Mouse (Mus musculus): Measurements from ENCODE around the gene Dcaf8. TPM values are rescaled to one million over a fixed set of nuclear protein-coding genes. Genes with fewer than 3 reads are reported as not detected.
"Not testable (repeated sequence)": the region's sequence is repeated elsewhere in the genome, so short reads cannot be mapped to it uniquely, and the experiment has no call there.

Gene Dcaf8
- polyA plus RNA-seq, 1 experiment = 99.6 TPM

DNA sequence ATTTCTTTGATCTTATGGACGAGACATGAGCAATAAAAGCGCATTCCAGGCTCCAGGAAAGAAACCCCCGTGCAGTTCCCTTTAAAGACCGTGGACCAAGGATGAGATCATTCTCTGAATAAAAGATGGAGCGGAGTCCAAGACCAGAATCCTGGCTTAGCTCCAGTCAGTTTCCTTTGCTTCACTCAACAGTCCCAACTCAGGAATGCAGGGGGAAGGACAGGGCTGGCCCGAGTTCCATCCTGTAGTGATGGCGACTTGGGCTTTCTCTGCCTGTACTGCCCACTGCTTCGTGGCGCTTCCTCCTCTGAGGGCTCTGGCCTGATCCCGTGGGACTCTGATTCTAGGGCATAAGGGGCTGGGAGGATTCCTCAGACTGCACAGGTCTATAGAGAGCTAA, 72.5 kb downstream of the Dcaf8 start:
- no peak for TF ChIP-seq CTCF (IDR thresholded peaks at IDR 0.05; ENCODE audit: extremely low read depth, insufficient read depth, low read length)
- no peak for TF ChIP-seq POLR2A (IDR thresholded peaks at IDR 0.05; ENCODE audit: extremely low read depth, insufficient read depth, low read length)
- H3K27ac ChIP-seq (ENCODE audit: insufficient read depth, low read length) = no peak overlapping the region
- no peak overlapping the region for H3K4me3 ChIP-seq (ENCODE audit: insufficient read depth, low read length)
- 0 out of 2 replicates have a peak, but pooled peaks cover 2% of the 10 kb centered on the region for H3K4me1 ChIP-seq (ENCODE audit: control insufficient read depth, insufficient read depth, low read length)

- H3K27ac ChIP-seq (ENCODE audit: insufficient read depth, low read length) = no peak overlapping the region
- TF ChIP-seq CTCF (IDR thresholded peaks at IDR 0.05; ENCODE audit: extremely low read depth, insufficient read depth, low read length) (no peak), POLR2A (IDR thresholded peaks at IDR 0.05; ENCODE audit: extremely low read depth, insufficient read depth, low read length) (no peak)
Observed at GRCm38 (mm10) chr1:172221297-172222063, 73.6 kb downstream of the Dcaf8 start.

GRCm38 (mm10) chr1:172228209-172228608, 80.3 kb downstream of the Dcaf8 start:
- H3K27ac ChIP-seq (ENCODE audit: insufficient read depth, low read length) = no peak overlapping the region
- H3K4me1 ChIP-seq (ENCODE audit: control insufficient read depth, insufficient read depth, low read length) = no peaks in the 10 kb centered on the region
- no peak for TF ChIP-seq CTCF (IDR thresholded peaks at IDR 0.05; ENCODE audit: extremely low read depth, insufficient read depth, low read length)
- no peak for TF ChIP-seq POLR2A (IDR thresholded peaks at IDR 0.05; ENCODE audit: extremely low read depth, insufficient read depth, low read length)
- no peak overlapping the region for H3K4me3 ChIP-seq (ENCODE audit: insufficient read depth, low read length)

More at GRCm38 (mm10) chr1:172221297-172222063, 73.6 kb downstream of the Dcaf8 start:
- H3K4me3 ChIP-seq (ENCODE audit: insufficient read depth, low read length) = no peak overlapping the region
- H3K4me1 ChIP-seq (ENCODE audit: control insufficient read depth, insufficient read depth, low read length) = 0 out of 2 replicates have a peak, but pooled peaks cover 2% of the 10 kb centered on the region

GRCm38 (mm10) chr1:172229215-172229614, 81.3 kb downstream of the Dcaf8 start:
- Histone ChIP-seq H3K27ac (ENCODE audit: insufficient read depth, low read length) (no peak overlapping the region), H3K4me3 (ENCODE audit: insufficient read depth, low read length) (no peak overlapping the region), H3K4me1 (ENCODE audit: control insufficient read depth, insufficient read depth, low read length) (no peaks in the 10 kb centered on the region)
- TF ChIP-seq POLR2A (IDR thresholded peaks at IDR 0.05; ENCODE audit: extremely low read depth, insufficient read depth, low read length) (no peak), CTCF (IDR thresholded peaks at IDR 0.05; ENCODE audit: extremely low read depth, insufficient read depth, low read length) (no peak)

DNA sequence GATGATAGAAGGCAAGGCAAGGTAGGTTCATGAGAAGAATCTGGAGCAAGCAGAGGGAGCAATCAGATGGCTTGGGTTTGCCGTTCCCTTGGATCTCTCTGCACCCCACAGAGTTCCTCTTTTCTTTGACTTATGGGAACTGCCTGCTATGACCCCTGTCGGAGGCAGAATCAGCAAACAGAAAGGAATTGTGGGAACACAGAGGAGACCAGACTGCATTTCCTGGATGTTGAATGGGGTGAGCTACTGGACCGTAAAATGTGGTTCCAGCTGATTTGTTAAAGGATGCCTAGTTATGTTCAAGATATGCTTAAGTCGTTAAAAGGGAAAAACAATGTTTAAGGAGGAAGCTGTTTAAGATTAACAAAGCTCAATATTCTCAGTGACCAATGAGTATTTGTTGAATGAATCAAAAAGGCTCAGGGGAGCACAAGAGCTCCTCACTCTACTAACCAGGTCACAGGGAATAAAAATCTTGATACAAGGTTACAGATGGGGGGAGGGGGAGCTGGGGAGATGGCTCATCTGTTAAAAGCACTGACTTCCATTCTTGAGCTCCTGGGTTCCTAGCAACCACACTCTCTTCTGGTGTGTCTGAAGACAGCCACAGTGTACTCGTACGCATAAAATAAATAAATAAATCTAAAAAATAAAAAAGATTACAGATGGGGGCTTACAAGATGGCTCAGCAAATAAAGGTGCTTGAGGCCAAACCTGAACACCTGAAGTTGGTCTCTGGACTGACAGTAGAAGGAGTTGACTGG, 93.2 kb downstream of the Dcaf8 start:
- Histone ChIP-seq H3K27ac (ENCODE audit: insufficient read depth, low read length) (no peak overlapping the region), H3K4me3 (ENCODE audit: insufficient read depth, low read length) (no peak overlapping the region), H3K4me1 (ENCODE audit: control insufficient read depth, insufficient read depth, low read length) (no peaks in the 10 kb centered on the region)
- TF ChIP-seq CTCF (IDR thresholded peaks at IDR 0.05; ENCODE audit: extremely low read depth, insufficient read depth, low read length) = no peak
- TF ChIP-seq POLR2A (IDR thresholded peaks at IDR 0.05; ENCODE audit: extremely low read depth, insufficient read depth, low read length) = no peak

DNA sequence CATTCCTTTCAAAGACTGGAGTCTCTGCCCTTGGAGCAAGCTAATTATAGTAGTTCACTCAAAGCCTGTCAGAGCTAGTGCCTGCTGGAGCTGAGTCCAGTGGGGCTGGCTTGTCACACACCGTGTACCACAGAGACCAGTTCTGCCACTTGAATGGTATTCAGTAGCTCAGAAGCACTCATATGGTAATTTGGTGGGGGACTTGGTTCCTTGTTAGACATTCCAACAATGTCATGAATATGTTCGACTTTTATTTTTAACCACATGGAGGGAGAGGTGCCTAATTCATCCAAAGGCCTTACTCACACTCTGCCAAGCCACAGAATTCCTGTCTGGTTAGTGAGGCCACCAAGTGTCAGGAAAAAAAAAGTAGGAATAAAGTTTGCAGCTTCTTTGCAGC, 94.5 kb downstream of the Dcaf8 start:
- no peak overlapping the region for H3K27ac ChIP-seq (ENCODE audit: insufficient read depth, low read length)
- no peaks in the 10 kb centered on the region for H3K4me1 ChIP-seq (ENCODE audit: control insufficient read depth, insufficient read depth, low read length)
- no peak for TF ChIP-seq CTCF (IDR thresholded peaks at IDR 0.05; ENCODE audit: extremely low read depth, insufficient read depth, low read length)
- no peak for TF ChIP-seq POLR2A (IDR thresholded peaks at IDR 0.05; ENCODE audit: extremely low read depth, insufficient read depth, low read length)
- no peak overlapping the region for H3K4me3 ChIP-seq (ENCODE audit: insufficient read depth, low read length)

DNA sequence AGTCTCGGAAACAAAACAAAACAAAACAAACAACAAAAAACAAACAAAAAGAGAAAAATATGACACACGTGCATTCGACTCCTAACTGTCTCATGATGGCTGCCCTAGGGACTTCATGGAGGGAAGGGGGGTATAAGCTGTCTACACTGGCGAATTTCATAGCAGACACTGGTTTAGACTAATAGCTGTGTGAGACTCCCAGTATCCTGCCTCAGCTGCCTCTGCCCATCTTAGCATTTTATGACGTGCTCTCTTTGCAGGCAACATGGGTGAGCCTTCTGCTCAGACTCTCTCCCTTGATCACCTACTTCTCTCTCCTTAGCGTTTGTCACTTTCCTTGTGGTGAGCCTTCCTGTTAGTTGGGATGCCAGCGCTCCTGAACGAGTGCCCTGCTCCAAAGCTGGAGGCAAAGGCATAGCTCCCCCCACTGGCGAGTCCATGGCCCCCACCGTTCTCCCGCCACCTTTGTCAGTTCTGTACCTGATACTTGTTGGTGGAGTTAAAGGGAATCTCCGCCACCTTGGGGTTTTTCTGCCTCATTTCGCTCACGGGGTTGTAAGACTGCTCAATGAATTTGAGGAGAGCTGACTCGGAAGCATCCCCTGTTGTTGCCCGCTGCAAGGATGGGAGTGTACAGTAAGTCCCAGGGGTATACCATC, 95.8 kb downstream of the Dcaf8 start:
- TF ChIP-seq CTCF (IDR thresholded peaks at IDR 0.05; ENCODE audit: extremely low read depth, insufficient read depth, low read length) = no peak
- TF ChIP-seq POLR2A (IDR thresholded peaks at IDR 0.05; ENCODE audit: extremely low read depth, insufficient read depth, low read length) = no peak
- H3K27ac ChIP-seq (ENCODE audit: insufficient read depth, low read length) = no peak overlapping the region
- no peak overlapping the region for H3K4me3 ChIP-seq (ENCODE audit: insufficient read depth, low read length)

GRCm38 (mm10) chr1:172244645-172245044, 96.8 kb downstream of the Dcaf8 start:
- H3K4me3 ChIP-seq (ENCODE audit: insufficient read depth, low read length); H3K27ac ChIP-seq (ENCODE audit: insufficient read depth, low read length); H3K4me1 ChIP-seq (ENCODE audit: control insufficient read depth, insufficient read depth, low read length): not testable (repeated sequence)

More for the DNA sequence above, 95.8 kb downstream of the Dcaf8 start:
- no peaks in the 10 kb centered on the region for H3K4me1 ChIP-seq (ENCODE audit: control insufficient read depth, insufficient read depth, low read length)

Other genes with a start within 250 kb of the Dcaf8 start
- gene Slamf6, start 230.6 kb upstream of the Dcaf8 start, polyA plus RNA-seq (2012; rRNA removed) = 0.21 and 0.78 TPM in 2 replicates
- 7.5 and 8.7 TPM in 2 replicates for gene Vangl2, start 119.6 kb upstream of the Dcaf8 start, polyA plus RNA-seq (2012; rRNA removed)
- 0.52 and 0.57 TPM in 2 replicates for gene Nhlh1, start 90.5 kb upstream of the Dcaf8 start, polyA plus RNA-seq (2012; rRNA removed)
- gene Copa, start 65.6 kb upstream of the Dcaf8 start, polyA plus RNA-seq (2012; rRNA removed) = 104 and 105 TPM in 2 replicates
- 89.5 and 90.6 TPM in 2 replicates for gene Ncstn, start 65.3 kb upstream of the Dcaf8 start, polyA plus RNA-seq (2012; rRNA removed)
- 85.8 and 87.6 TPM in 2 replicates for gene Pex19, start 21.3 kb upstream of the Dcaf8 start, polyA plus RNA-seq (2012; rRNA removed)
- 530 and 543 TPM in 2 replicates for gene Pea15a, start 58.7 kb downstream of the Dcaf8 start, polyA plus RNA-seq (2012; rRNA removed)
- 1.1 and 2.9 TPM in 2 replicates for gene Casq1, start 71.8 kb downstream of the Dcaf8 start, polyA plus RNA-seq (2012; rRNA removed)
- not detected in 2 replicates for gene Atp1a4, start 110.3 kb downstream of the Dcaf8 start, polyA plus RNA-seq (2012; rRNA removed)
- 318 and 326 TPM in 2 replicates for gene Igsf8, start 113.6 kb downstream of the Dcaf8 start, polyA plus RNA-seq (2012; rRNA removed)
- gene Atp1a2, start 150.0 kb downstream of the Dcaf8 start, polyA plus RNA-seq (2012; rRNA removed) = 534 and 567 TPM in 2 replicates
- 169 and 180 TPM in 2 replicates for gene Kcnj9, start 181.2 kb downstream of the Dcaf8 start, polyA plus RNA-seq (2012; rRNA removed)
- gene Kcnj10, start 193.1 kb downstream of the Dcaf8 start, polyA plus RNA-seq (2012; rRNA removed) = 96.8 and 102 TPM in 2 replicates
- gene Pigm, start 228.5 kb downstream of the Dcaf8 start, polyA plus RNA-seq (2012; rRNA removed) = 6.5 TPM in 2 replicates